In genomic region chr15:26425284-26425683, GRCm38 (mm10) we compare ENCODE assay signal across 34 mouse cellular contexts.
"Had no signal": no experiment of that assay in that cellular context is flagged by ENCODE, and none has a peak within 500 bp of the region (broad histone marks: within the 10 kb centered on the region; RNA-seq: fewer than 3 reads in every experiment).

No protein-coding gene starts in this region.

- H3K4me2 ChIP-seq: heart, embryonic 12.5 days; heart, embryonic 13.5 days; heart, embryonic 15.5 days; hindbrain, embryonic 12.5 days; hindbrain, embryonic 13.5 days; hindbrain, embryonic 14.5 days; hindbrain, embryonic 15.5 days; intestine, embryonic 15.5 days; kidney, embryonic 15.5 days had no signal

- H3K4me1 ChIP-seq: heart, embryonic 12.5 days; heart, embryonic 13.5 days; heart, embryonic 15.5 days; hindbrain, embryonic 10.5 days; hindbrain, embryonic 12.5 days; hindbrain, embryonic 13.5 days; hindbrain, embryonic 15.5 days; intestine, embryonic 15.5 days; kidney, embryonic 15.5 days had no signal

- H3K36me3 ChIP-seq: heart, embryonic 12.5 days; heart, embryonic 13.5 days; heart, embryonic 15.5 days; hindbrain, embryonic 10.5 days; hindbrain, embryonic 12.5 days; hindbrain, embryonic 13.5 days; hindbrain, embryonic 15.5 days; intestine, embryonic 15.5 days; kidney, embryonic 15.5 days had no signal

- H3K27ac ChIP-seq: heart, embryonic 13.5 days; heart, embryonic 15.5 days; hindbrain, embryonic 10.5 days; hindbrain, embryonic 12.5 days; hindbrain, embryonic 13.5 days; hindbrain, embryonic 14.5 days; hindbrain, embryonic 15.5 days; hindbrain, postnatal 0 days; intestine, embryonic 15.5 days; kidney, embryonic 15.5 days; kidney, postnatal 0 days; layer of hippocampus, adult 2 months; left cerebral cortex, adult 2 months had no signal

- ATAC-seq: hindbrain, embryonic 16.5 days; hindbrain, postnatal 0 days; inflammation-experienced regulatory T-cells, adult 6 months; intestine, embryonic 15.5 days; intestine, embryonic 16.5 days; intestine, postnatal 0 days had no signal

- H3K4me3 ChIP-seq: heart, embryonic 12.5 days; heart, embryonic 13.5 days; heart, embryonic 15.5 days; hindbrain, embryonic 10.5 days; hindbrain, embryonic 12.5 days; hindbrain, embryonic 13.5 days; hindbrain, embryonic 15.5 days; intestine, embryonic 15.5 days; kidney, embryonic 15.5 days; layer of hippocampus, adult 2 months; left cerebral cortex, adult 2 months had no signal

- H3K9me3 ChIP-seq: heart, embryonic 12.5 days; heart, embryonic 13.5 days; heart, embryonic 15.5 days; hindbrain, embryonic 10.5 days; hindbrain, embryonic 12.5 days; hindbrain, embryonic 13.5 days; hindbrain, embryonic 15.5 days; intestine, embryonic 15.5 days; kidney, embryonic 15.5 days had no signal

- H3K9ac ChIP-seq: heart, embryonic 12.5 days; heart, embryonic 13.5 days; heart, embryonic 15.5 days; hindbrain, embryonic 12.5 days; hindbrain, embryonic 13.5 days; hindbrain, embryonic 14.5 days; hindbrain, embryonic 15.5 days; intestine, embryonic 15.5 days; kidney, embryonic 15.5 days had no signal

- DNase-seq: heart, postnatal 10 days; heart, postnatal 14 days; heart, postnatal 36 days; heart, postnatal 4 days; kidney, adult 11 months; kidney, adult 18-20 months; kidney, adult 2 months; kidney, adult 8-10 months; kidney, adult 9 months; kidney, postnatal 10 days; kidney, postnatal 14 days; kidney, postnatal 25 days; kidney, postnatal 36 days; kidney, postnatal 4 days; layer of hippocampus, adult 9-11 months; layer of hippocampus, postnatal 36 days had no signal

- H3K27me3 ChIP-seq: heart, embryonic 12.5 days; heart, embryonic 13.5 days; heart, embryonic 15.5 days; hindbrain, embryonic 12.5 days; hindbrain, embryonic 13.5 days; hindbrain, embryonic 15.5 days; intestine, embryonic 15.5 days; kidney, embryonic 15.5 days had no signal
